Comparison of ENCODE assay signal across 13 mouse cellular contexts in genomic region chrX:51084211-51084610, GRCm38 (mm10).
"Had no signal": no experiment of that assay in that cellular context is flagged by ENCODE, and none has a peak within 500 bp of the region (broad histone marks: within the 10 kb centered on the region; RNA-seq: fewer than 3 reads in every experiment).

No protein-coding gene starts in this region.

- ATAC-seq: liver, postnatal 0 days; lung, postnatal 0 days; midbrain, embryonic 16.5 days had no signal

- DNase-seq: liver, postnatal 0 days; lung, adult 2 months; lung, postnatal 4 days; midbrain, embryonic 14.5 days; retina, postnatal 1 day; right cerebral cortex, postnatal 25 days; right cerebral cortex, postnatal 4 days; spleen, adult 18-20 months; thymus, adult 2 months; thymus, postnatal 25 days; thymus, postnatal 4 days had no signal
